Mouse (Mus musculus) E14TG2a.4 (cell line): ENCODE measurements around the gene Mb.

ENCODE experiments used
- CTCF ChIP-seq: conservative IDR thresholded peaks from 2 replicates; pipeline ENCODE4 v1.5.1; 2014; ENCODE audit warnings: low read length
- NANOG ChIP-seq: IDR thresholded peaks from 2 replicates; pipeline ENCODE4 v1.6.1; 2014; ENCODE audit warnings: borderline replicate concordance, low read length, mixed read lengths

DNA sequence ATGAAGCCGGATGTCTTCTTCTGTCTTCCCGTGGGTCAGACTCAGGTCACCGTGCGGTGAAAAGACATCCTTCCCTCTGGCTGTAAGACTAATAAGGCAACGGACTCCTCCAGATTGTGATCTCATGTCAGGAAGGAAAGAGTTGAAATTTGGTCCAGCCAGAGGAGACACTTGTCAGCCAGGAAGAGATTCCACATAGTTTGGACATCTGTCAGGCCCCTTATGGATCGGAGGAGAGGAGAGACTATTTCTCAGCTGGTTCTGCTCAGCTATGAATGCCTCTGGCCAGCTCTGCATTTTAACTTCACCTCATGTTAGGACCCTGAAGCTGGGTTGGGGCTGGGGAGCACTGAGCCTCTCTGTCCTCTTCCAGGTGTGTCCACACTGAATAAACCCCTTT is 36.0 kb downstream of the Mb start:
- TF ChIP-seq CTCF (no peak), NANOG (no peak)
